Comparison of ENCODE assay signal across 13 mouse cellular contexts in genomic region chr9:17152369-17152768, GRCm38 (mm10).
A peak's percentile ranks its signal among the peaks of the same experiment; 100 is the strongest.
DNase-seq lines count a peak whose midpoint lies in the region; ATAC-seq lines count a peak whose summit lies in the region.
"Had no signal": no experiment of that assay in that cellular context is flagged by ENCODE, and none has a peak within 500 bp of the region (broad histone marks: within the 10 kb centered on the region; RNA-seq: fewer than 3 reads in every experiment).

No protein-coding gene starts in this region.

- no peak overlapping the region for H3K27ac ChIP-seq in forebrain, embryonic 16.5 days (ENCODE audit: low read length)
- H3K27ac ChIP-seq in forebrain, embryonic 14.5 days (ENCODE audit: low read depth, low read length): no peak overlapping the region
- H3K27ac ChIP-seq in kidney, embryonic 16.5 days (ENCODE audit: low read length): no peak overlapping the region
- H3K27ac ChIP-seq: layer of hippocampus, adult 2 months had no signal

- ATAC-seq in forebrain, embryonic 16.5 days: 0 out of 2 replicates have a peak, but pooled peaks have one; percentile 15
- ATAC-seq in forebrain, embryonic 14.5 days: no peak
- peak; percentile 59; the same call in 1 of the 2 replicates for ATAC-seq in kidney, embryonic 16.5 days (ENCODE audit: low FRiP score, low TSS enrichment)

- no peaks in the 10 kb centered on the region for H3K27me3 ChIP-seq in forebrain, embryonic 16.5 days (replicated peaks; ENCODE audit: control insufficient read depth, insufficient read depth, low read length)
- no peaks in the 10 kb centered on the region for H3K27me3 ChIP-seq in forebrain, embryonic 14.5 days (replicated peaks; ENCODE audit: control insufficient read depth, insufficient read depth, low read length)
- no peaks in the 10 kb centered on the region for H3K27me3 ChIP-seq in kidney, embryonic 16.5 days (ENCODE audit: insufficient read depth, low read length)

- H3K9ac ChIP-seq in forebrain, embryonic 16.5 days (replicated peaks; ENCODE audit: low read depth, low read length): no peak overlapping the region
- H3K9ac ChIP-seq in forebrain, embryonic 14.5 days (ENCODE audit: low read length): no peak overlapping the region
- no peak overlapping the region for H3K9ac ChIP-seq in kidney, embryonic 16.5 days (replicated peaks; ENCODE audit: low read length)

- no peaks in the 10 kb centered on the region for H3K4me1 ChIP-seq in forebrain, embryonic 16.5 days (replicated peaks; ENCODE audit: control insufficient read depth, insufficient read depth, low read length)
- no peaks in the 10 kb centered on the region for H3K4me1 ChIP-seq in forebrain, embryonic 14.5 days (ENCODE audit: control insufficient read depth, insufficient read depth, low read length)
- H3K4me1 ChIP-seq in kidney, embryonic 16.5 days (ENCODE audit: insufficient read depth, low read length): 0 out of 2 replicates have a peak, but pooled peaks cover 5% of the 10 kb centered on the region

- H3K4me2 ChIP-seq in forebrain, embryonic 16.5 days (ENCODE audit: low read length): no peak overlapping the region
- H3K4me2 ChIP-seq in forebrain, embryonic 14.5 days (ENCODE audit: low read length): no peak overlapping the region
- H3K4me2 ChIP-seq in kidney, embryonic 16.5 days (replicated peaks; ENCODE audit: low read depth, low read length): no peak overlapping the region
- H3K4me2 ChIP-seq: liver, embryonic 11.5 days had no signal

- no peaks in the 10 kb centered on the region for H3K36me3 ChIP-seq in forebrain, embryonic 16.5 days (ENCODE audit: control insufficient read depth, insufficient read depth)
- H3K36me3 ChIP-seq in forebrain, embryonic 14.5 days (ENCODE audit: control insufficient read depth, insufficient read depth, low read length): no peaks in the 10 kb centered on the region
- H3K36me3 ChIP-seq in kidney, embryonic 16.5 days (ENCODE audit: insufficient read depth, low read length): no peaks in the 10 kb centered on the region
- H3K36me3 ChIP-seq: G1E had no signal

- 58% methylated on average over 1 of the region's 1 CpGs for WGBS in forebrain, embryonic 16.5 days
- 75% methylated on average over 1 of the region's 1 CpGs for WGBS in forebrain, embryonic 14.5 days
- 50% methylated on average over 1 of the region's 1 CpGs for WGBS in kidney, embryonic 16.5 days

- no peak for DNase-seq in forebrain, embryonic 14.5 days (ENCODE audit: low spot score)
- no peak for DNase-seq in kidney, adult 18-20 months
- DNase-seq in cerebellum, adult 9-10 months: peak; percentile 6
- DNase-seq in layer of hippocampus, adult 8-10 months (ENCODE audit: low spot score in 2 of 2): peak; percentile 6 to 10
- DNase-seq in adipocyte (ENCODE audit: low spot score): no peak
- DNase-seq in spleen, adult 12 weeks (ENCODE audit: low spot score): no peak
- DNase-seq: gastrocnemius, postnatal 36 days; thymus, postnatal 14 days had no signal

- H3K4me3 ChIP-seq in forebrain, embryonic 16.5 days (replicated peaks; ENCODE audit: low read length): no peak overlapping the region
- no peak overlapping the region for H3K4me3 ChIP-seq in forebrain, embryonic 14.5 days (ENCODE audit: low read depth, low read length)
- no peak overlapping the region for H3K4me3 ChIP-seq in kidney, embryonic 16.5 days (ENCODE audit: low read length)
- H3K4me3 ChIP-seq: layer of hippocampus, adult 2 months had no signal

- H3K9me3 ChIP-seq in forebrain, embryonic 16.5 days (ENCODE audit: control insufficient read depth, low read length): no peaks in the 10 kb centered on the region
- H3K9me3 ChIP-seq in forebrain, embryonic 14.5 days (replicated peaks; ENCODE audit: control insufficient read depth, low read length): no peaks in the 10 kb centered on the region
- H3K9me3 ChIP-seq in kidney, embryonic 16.5 days (ENCODE audit: low read length): no peaks in the 10 kb centered on the region
- H3K9me3 ChIP-seq: G1E had no signal

Comparison
In these comparisons a context has a peak if more than half of its experiments do, and no peak if none do; other contexts are left out.
1. DNase-seq: peak in cerebellum, adult 9-10 months (single experiment) and layer of hippocampus, adult 8-10 months (2 of 2); none in forebrain, embryonic 14.5 days (single experiment), kidney, adult 18-20 months (single experiment), adipocyte (single experiment) and spleen, adult 12 weeks (single experiment).